Comparison of ENCODE assay signal across 23 mouse cellular contexts in genomic region chr5:48942378-48943088, GRCm38 (mm10).
"Had no signal": no experiment of that assay in that cellular context is flagged by ENCODE, and none has a peak within 500 bp of the region (broad histone marks: within the 10 kb centered on the region; RNA-seq: fewer than 3 reads in every experiment).

No protein-coding gene starts in this region.

- H3K36me3 ChIP-seq: limb, embryonic 10.5 days; limb, embryonic 13.5 days; liver, embryonic 12.5 days; liver, embryonic 15.5 days; lung, embryonic 15.5 days; midbrain, embryonic 10.5 days; midbrain, embryonic 13.5 days; neural tube, embryonic 13.5 days; stomach, embryonic 15.5 days had no signal

- DNase-seq: kidney, postnatal 25 days; layer of hippocampus, adult 9-11 months; liver; lung, adult 18-20 months; lung, postnatal 10 days; lung, postnatal 36 days; right cerebral cortex, postnatal 25 days; spleen, adult 18-20 months; thymus, postnatal 25 days had no signal

- H3K27ac ChIP-seq: kidney, postnatal 0 days; layer of hippocampus, adult 2 months; limb, embryonic 10.5 days; limb, embryonic 13.5 days; liver, embryonic 12.5 days; liver, embryonic 15.5 days; lung, embryonic 15.5 days; midbrain, embryonic 10.5 days; midbrain, embryonic 13.5 days; neural tube, embryonic 13.5 days; stomach, embryonic 15.5 days had no signal

- H3K9ac ChIP-seq: limb, embryonic 13.5 days; liver, embryonic 12.5 days; liver, embryonic 15.5 days; lung, embryonic 15.5 days; midbrain, embryonic 13.5 days; neural tube, embryonic 13.5 days; stomach, embryonic 15.5 days had no signal

- H3K4me2 ChIP-seq: limb, embryonic 13.5 days; liver, embryonic 12.5 days; liver, embryonic 15.5 days; lung, embryonic 15.5 days; midbrain, embryonic 13.5 days; neural tube, embryonic 13.5 days; stomach, embryonic 15.5 days had no signal

- H3K27me3 ChIP-seq: limb, embryonic 13.5 days; liver, embryonic 12.5 days; liver, embryonic 15.5 days; lung, embryonic 15.5 days; megakaryocyte, embryonic 14.5 days; midbrain, embryonic 13.5 days; neural tube, embryonic 13.5 days; stomach, embryonic 15.5 days had no signal

- H3K4me1 ChIP-seq: limb, embryonic 10.5 days; limb, embryonic 13.5 days; liver, embryonic 12.5 days; liver, embryonic 15.5 days; lung, embryonic 15.5 days; megakaryocyte, embryonic 14.5 days; midbrain, embryonic 10.5 days; midbrain, embryonic 13.5 days; neural tube, embryonic 13.5 days; stomach, embryonic 15.5 days had no signal

- ATAC-seq: liver, embryonic 12.5 days; midbrain, embryonic 13.5 days; midbrain, embryonic 16.5 days had no signal

- H3K4me3 ChIP-seq: layer of hippocampus, adult 2 months; limb, embryonic 10.5 days; limb, embryonic 13.5 days; liver, embryonic 12.5 days; liver, embryonic 15.5 days; lung, embryonic 15.5 days; megakaryocyte, embryonic 14.5 days; midbrain, embryonic 10.5 days; midbrain, embryonic 13.5 days; myocyte; neural tube, embryonic 13.5 days; stomach, embryonic 15.5 days had no signal

- H3K9me3 ChIP-seq: limb, embryonic 10.5 days; limb, embryonic 13.5 days; liver, embryonic 12.5 days; liver, embryonic 15.5 days; lung, embryonic 15.5 days; megakaryocyte, embryonic 14.5 days; midbrain, embryonic 10.5 days; midbrain, embryonic 13.5 days; neural tube, embryonic 13.5 days; stomach, embryonic 15.5 days had no signal
